Mouse (Mus musculus) cerebellum, postnatal 10 days (tissue): Measurements from ENCODE around the gene Rasgef1c.

Experiments
- DNase-seq, 2 experiments: peaks; one replicate each; pipeline ENCODE4 v3.0.0; 2021; ENCODE audit warnings: mixed read lengths in 2 of 2

The Rasgef1c gene

DNA sequence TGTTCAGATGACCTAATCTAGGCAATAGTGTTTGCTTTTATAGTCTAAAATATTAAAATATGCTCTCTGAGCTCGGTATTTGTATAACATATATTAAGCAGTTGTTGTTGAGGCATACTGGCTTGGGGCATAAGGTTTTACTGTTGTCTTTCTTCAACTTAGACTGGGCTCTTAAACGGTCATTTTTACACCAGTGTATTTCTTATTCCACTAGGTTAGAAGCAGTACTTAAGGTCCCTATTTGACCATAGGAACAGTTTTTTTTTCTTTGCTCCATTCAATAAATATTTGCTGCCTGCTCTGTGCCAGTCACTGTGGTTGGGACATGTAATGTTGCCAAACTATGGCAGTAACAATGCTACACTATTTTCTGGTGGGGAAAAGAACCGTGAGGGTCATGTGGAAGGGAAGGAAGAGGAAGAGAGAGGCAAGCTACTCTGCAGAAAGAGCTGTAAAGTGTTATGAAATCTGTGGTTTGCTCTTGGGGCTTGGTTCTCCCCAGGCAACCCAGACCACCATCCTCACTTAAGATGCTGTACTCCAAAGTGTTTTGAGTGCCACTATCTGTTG is 125.0 kb downstream of the Rasgef1c start:
- DNase-seq, result no peak

DNA sequence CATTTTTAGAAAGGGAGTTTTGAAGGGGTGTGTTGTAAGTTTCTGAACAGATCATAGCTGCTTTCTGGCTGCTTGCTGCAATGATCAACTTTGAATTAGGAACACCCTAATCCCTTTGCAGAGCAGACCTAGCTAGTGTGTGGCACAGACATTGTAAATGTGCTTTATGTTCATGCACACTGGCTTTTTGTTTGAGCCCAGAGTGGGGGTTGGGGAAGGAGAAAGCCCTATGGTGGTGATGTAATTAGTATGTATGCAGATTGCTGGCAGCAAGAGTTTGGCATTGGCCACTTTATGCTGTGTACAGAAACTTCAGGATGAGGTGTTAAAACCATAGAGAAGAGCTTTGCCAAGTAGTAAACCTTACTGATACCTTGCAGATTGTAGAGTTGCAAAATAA is 126.8 kb downstream of the Rasgef1c start:
- peak; percentile 21 to 24 for DNase-seq
